Mouse (Mus musculus) MN1 (cell line): ENCODE measurements around the gene Peli1.
"Not testable (repeated sequence)": the region's sequence is repeated elsewhere in the genome, so short reads cannot be mapped to it uniquely, and the experiment has no call there.

ENCODE experiments used
- DNase-seq: peaks from one replicate; pipeline ENCODE4 v3.0.0-alpha.2; 2016; ENCODE audit warnings: low spot score

Gene Peli1

GRCm38 (mm10) chr11:21151672-21152071 lies 60.6 kb downstream of the Peli1 start:
- no peak for DNase-seq

GRCm38 (mm10) chr11:21153111-21153510 lies 62.0 kb downstream of the Peli1 start:
- no peak for DNase-seq

DNA sequence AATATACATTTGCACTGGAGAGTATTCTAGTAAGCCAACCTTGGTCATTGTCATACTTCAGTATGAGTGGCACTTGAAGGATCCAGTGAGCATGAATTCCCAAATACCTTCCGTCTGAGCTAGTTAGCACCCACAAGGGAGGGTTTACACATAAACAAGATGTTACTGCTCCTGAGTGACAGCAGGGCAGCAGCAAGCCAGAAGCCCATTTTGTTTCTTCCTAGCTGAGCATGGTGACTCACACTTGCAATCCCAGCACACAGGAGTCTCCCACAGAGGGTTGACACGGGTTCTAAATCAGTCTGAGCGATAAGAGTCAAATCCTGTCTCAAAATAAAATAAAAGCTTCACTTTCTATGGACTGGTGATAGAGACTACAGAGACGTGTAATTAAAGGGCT lies 66.5 kb downstream of the Peli1 start:
- DNase-seq, result peak; percentile 23

DNA sequence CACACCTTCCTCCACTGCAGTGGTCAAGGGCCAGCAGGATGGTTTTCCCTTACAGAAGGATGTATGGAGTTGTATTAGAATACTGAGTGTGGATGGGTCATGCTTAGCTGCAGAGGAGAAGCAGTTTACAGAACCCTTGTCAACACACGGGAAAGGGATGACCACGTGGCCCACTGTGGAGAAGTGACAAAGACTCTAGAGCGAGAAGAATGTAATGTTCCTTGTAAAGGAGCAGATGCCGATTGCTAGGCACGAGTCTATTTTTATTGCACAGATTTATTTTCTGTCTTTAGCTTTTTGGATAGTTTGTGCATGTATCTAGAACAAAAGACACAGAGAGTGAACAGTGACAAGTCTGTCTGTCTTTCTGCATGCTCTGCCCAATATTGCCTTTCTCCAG lies 71.0 kb downstream of the Peli1 start:
- DNase-seq, result no peak

DNA sequence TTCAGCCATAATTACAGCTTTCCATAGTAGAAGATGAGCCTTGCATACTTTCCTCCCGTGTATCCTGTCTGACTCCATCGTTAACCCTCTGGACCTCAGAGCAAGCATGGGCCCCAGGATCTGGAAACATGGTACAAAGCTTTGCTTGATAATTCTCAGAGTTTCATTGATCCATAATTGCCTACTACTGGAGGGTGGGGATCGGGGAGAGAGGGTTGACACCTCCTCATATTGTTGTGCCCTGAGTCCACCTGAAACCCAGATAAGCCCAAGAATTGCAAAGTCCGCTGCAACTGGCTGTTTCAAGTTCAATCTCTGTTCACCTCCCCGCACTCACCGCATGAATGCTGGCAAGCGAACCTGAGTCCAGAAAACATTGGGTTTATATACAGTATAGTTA lies 72.1 kb downstream of the Peli1 start:
- no peak for DNase-seq

- DNase-seq, result no peak
Observed at GRCm38 (mm10) chr11:21163673-21164072, 72.6 kb downstream of the Peli1 start.

DNA sequence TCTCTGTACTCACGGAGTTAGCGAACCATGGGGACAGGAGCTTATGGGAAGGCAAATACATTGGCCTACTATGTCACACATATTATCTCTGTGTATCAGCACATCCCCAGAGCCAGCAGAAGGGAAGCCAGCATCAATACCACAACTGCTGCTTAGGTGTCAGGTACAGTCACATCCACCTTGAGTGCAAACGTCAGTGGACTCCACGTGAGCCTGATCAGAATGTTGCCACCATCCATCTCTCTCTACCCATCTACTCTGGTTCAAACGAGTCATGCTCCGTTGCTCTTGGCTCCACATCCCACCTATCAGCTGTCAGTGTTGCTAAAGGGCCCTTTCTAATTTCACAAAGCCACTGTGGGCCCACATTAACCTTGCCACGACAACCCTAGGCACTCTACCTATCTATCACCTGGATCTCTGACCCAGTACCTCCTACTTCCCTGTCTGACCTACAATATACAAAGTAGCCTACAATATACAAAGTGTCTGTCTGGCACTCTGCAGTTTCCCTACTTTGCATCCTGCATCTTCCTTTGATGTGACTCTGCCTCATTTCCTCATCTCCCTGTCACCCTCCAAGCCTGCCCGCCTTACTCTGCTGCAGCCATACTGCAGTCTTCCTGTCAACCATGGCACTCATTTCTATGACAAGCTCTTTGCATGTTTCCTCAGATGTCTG lies 73.4 kb downstream of the Peli1 start:
- DNase-seq, result no peak

GRCm38 (mm10) chr11:21164994-21165560 lies 74.0 kb downstream of the Peli1 start:
- peak; percentile 49 for DNase-seq

DNA sequence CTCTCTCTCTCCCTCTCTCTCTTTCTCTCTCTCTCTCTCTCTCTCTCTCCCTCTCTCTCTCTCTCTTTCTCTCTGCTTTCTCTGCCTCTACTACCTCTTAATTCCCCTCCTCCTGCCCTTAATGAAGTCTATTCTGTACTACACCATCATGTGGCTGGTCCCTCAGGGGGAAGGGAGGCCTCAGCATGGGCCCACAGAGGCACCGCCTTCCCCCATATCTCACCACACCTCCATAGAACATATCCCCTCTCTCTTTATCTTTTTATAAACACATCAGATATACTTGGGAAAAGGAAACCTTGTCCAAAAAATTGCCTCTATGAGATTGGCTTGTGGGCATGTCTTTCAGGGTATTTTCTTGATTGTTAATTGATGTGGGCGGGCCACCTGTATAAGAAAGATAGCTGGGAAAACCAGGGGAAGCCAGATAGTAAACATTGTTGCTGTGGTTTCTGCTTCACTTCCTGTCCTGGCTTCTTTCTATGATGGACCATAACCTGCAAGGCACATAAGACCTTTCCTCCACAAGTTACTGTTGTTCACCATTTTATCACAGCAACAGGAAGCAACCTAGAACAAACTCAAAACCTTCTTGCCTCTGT lies 75.5 kb downstream of the Peli1 start:
- DNase-seq, result no peak

GRCm38 (mm10) chr11:21168828-21169607 lies 77.9 kb downstream of the Peli1 start:
- DNase-seq, result peak; percentile 51

GRCm38 (mm10) chr11:21169608-21169860 lies 78.4 kb downstream of the Peli1 start:
- DNase-seq, result not testable (repeated sequence)

GRCm38 (mm10) chr11:21172281-21172680 lies 81.2 kb downstream of the Peli1 start:
- no peak for DNase-seq

DNA sequence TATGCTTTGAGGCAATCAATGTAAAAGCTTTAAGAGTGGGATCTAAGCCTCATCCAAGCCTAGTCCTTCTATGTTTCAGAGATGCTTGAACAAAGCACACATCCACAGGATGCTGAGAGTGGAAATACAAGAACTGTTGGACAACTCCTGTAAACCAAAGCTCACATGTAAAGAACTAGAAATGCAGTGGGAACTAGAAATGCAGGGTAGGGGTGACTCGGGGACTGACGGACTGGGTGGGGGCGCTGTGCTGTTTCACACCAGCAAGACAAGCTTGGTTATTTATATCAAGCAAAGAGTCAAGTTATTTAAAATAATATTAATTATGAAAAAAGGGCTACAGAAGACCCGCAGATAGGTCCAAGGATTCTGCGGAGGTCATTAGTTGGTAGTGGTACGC lies 82.8 kb downstream of the Peli1 start:
- DNase-seq, result no peak

DNA sequence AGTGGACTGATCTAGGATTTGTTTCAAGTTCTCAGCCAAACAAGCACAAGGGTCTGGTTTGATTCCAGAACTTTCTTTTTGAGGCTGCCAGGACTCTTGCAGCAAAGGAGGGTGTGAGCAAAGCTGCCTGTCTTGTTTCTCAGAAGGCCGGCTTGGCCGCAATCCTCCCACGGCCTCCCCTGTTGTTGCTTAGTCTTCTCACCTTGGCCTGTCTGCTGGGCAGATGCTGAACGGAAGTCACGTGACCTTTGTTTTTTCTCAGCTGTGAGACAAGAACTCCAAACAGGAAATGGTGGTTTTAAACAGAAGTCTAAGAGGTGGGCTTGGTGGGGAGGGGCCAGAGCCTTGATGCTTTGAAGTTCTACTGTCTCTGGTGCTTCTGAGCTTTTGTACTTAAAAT lies 83.3 kb downstream of the Peli1 start:
- no peak for DNase-seq

DNA sequence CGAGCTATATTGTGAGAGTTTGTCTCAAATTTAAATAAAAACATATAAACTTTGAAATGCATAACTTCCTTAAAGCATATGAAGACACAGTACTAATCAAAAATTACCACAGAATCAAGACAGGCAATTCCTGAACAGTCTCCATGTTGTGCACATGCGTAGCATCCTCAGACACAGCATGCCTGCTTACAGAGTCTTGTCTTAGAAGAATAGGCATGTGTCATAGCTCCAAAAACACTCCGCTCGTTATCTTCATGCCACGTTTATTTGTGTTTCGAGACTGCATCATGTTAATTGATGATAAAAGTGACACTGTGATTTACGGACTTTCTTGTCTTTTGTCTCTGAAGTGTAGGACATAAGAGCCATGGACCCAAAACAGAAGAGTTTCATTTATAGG lies 84.0 kb downstream of the Peli1 start:
- DNase-seq, result peak; percentile 22

DNA sequence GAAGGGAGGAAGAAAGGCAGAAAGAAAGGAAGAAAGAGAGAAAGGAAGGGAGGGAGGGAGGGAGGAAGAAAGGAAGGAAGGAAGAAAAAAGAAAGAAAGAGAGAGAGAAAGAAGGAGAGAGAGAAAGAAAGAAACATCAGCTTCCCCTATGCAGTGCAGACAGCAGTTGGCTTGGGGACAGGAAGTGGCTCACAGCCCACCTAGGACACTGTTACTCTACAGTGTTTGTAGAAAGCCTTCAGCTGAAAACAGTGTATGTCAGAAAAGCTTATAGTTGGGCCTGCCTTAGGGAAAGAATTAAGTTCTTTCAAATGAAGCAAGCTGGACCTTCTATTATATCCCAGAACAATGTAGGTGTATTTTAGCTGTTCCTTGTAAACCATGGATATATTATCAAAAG lies 85.4 kb downstream of the Peli1 start:
- DNase-seq, result peak; percentile 20

- peak; percentile 69 for DNase-seq
Observed at GRCm38 (mm10) chr11:21178343-21178742, 87.3 kb downstream of the Peli1 start.

DNA sequence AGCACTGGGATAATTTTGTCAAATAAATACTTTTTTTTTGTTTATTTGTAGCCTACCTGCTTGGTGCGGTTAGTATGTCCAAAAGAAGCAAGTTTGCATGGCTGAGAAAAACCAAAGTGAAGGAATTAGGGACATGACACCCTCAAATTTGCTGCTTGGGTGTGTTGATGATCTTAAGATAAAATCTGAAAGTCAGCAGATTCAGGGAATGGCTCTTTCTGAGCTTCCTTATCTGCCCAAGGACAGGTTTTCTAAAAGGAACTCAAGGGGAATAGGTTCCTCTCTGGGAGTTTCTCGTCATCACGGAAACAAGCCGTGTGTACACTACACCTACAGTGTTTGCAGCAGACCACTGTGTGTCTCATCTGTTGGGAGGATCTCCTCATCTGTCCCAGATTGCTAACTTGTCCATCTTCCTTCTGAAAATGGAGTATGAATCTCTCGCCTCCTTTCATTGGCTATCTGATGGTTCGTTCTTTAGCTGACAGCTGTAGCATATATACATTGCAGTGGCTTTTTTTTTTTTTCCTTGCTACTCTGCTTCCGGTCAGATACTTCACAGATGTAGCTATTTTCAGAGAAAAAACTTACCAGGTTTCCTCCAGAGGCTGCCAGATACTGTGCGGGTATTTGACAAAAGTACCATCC lies 88.0 kb downstream of the Peli1 start:
- no peak for DNase-seq

DNA sequence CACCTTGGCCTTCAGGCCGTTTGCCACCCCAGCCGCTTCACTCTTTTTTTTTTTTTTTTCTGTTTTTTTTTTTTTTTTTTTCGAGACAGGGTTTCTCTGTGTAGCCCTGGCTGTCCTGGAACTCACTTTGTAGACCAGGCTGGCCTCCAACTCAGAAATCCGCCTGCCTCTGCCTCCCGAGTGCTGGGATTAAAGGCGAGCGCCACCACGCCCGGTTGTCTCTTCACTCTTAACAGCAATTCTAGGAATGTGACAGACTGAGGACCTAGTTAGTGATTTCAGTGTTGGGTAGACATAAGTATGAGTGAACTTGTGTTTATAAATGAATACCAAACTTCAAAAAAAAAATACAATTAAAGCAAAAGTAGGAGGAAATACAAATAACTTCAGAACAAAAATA lies 88.8 kb downstream of the Peli1 start:
- DNase-seq, result not testable (repeated sequence)

- no peak for DNase-seq
Observed at GRCm38 (mm10) chr11:21180650-21181049, 89.6 kb downstream of the Peli1 start.

DNA sequence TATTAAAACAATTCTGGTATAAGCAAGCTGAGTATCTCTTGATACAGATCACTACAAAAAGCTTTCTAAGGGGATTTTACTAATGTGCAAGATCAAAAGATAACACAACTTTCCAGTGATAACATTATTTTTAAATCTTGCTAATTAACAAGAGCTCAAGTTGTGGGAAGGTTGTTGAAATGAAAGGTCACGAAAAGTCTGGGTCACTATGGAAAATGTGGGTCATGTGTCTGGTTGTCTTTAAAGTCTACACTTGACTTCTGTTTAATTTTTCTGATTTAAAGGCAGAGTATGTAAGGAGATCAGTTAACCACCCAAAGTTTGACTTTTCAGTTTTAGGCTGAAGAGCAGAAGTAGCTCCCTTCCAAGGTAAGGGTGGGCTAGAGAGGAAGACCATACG lies 90.5 kb downstream of the Peli1 start:
- no peak for DNase-seq

DNA sequence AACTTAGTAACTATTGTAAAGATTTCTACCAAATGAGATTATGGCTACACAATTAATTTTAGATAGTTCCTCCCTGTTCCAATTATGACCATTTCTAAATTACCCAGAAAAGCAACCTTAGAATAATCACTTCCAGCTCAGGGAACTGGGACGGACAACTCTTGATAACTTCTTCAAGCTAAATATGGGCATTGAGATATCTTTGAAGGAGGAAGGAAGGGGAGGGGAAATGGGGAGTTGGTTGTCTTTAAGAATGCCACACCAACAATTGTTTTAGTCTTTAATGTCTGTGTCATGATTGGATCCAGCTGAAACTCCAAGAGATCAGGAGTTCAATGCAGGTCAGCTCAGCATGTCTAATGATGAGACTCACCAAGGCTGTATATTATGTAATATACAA lies 91.6 kb downstream of the Peli1 start:
- no peak for DNase-seq

DNA sequence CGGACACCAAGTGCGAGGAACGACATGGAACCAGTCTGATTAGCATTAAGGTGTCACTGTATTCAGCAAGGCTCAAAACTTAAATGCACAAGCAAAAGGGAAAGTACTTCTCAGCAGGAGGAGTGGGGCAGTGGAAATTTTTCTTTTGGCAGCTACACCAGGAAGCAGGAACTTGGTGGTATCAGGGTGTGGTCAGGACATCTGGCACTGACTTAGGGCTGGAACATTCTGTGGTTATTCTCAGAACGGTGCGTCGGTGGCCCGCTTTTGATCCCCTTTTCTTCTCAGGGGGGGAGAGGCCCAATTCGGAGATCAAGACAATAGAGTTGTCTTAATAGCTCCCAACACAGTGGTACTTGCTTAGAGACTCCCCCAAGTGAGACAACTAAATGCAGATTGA lies 100.7 kb downstream of the Peli1 start:
- peak; percentile 43 for DNase-seq
